Mouse (Mus musculus): ENCODE data around the gene Npepps.
"Not testable (repeated sequence)": the region's sequence is repeated elsewhere in the genome, so short reads cannot be mapped to it uniquely, and the experiment has no call there.

Npepps gene

GRCm38 (mm10) chr11:97229396-97229795 is 51.0 kb downstream of the Npepps start:
- DNase-seq: no peak

- DNase-seq: no peak
These were observed 51.5 kb downstream of the Npepps start for GRCm38 (mm10) chr11:97228985-97229384.

GRCm38 (mm10) chr11:97226131-97226530 is 54.3 kb downstream of the Npepps start:
- DNase-seq: no peak

- DNase-seq: no peak
These were observed 57.0 kb downstream of the Npepps start for GRCm38 (mm10) chr11:97223485-97223884.

GRCm38 (mm10) chr11:97221611-97222010 is 58.8 kb downstream of the Npepps start:
- DNase-seq: no peak

DNA sequence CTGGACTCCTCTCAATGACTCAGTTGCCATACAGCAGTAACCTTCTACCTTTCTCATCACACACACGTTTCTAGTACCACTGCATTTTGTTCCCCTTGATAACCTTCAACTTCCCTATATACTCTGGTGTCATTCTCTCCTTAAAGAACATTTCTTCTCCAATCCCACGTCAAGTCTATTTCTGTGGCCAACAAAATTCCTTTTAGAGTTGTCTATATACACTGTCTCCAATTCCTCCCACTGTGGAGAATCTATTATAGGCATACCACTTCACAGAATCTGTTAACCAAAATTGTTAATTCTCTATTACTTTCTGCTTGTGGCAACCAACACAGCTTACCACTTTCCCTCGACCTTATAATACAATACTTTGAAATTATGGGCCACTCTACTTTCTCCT is 60.2 kb downstream of the Npepps start:
- DNase-seq: no peak

DNA sequence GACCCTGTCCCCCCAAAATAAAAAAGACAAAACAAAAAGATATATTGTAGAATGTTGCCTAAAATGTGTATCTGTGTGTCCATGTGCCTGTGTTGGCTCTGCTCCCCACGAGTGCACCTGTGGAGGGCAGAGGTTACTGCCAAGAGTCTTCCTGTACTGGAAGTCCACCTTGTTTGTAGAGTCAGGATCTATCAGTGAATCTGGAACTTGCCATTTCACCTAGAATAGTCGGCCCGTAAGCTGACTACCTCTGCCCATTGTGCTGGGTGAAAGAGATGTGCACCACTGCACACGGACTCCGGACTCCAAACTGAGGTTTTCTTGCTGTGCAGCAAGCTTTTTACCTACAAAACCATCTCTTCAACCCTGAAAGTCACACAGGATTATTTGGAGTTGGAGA is 66.0 kb downstream of the Npepps start:
- no peak for DNase-seq

GRCm38 (mm10) chr11:97210728-97211400 is 69.6 kb downstream of the Npepps start:
- DNase-seq: no peak

- no peak for DNase-seq
These were observed 73.4 kb downstream of the Npepps start for GRCm38 (mm10) chr11:97207011-97207422.

GRCm38 (mm10) chr11:97199519-97199918 is 80.9 kb downstream of the Npepps start:
- DNase-seq: no peak

- DNase-seq: peak; percentile 72 to 74
These were observed 81.8 kb downstream of the Npepps start for GRCm38 (mm10) chr11:97198601-97199000.

- no peak for DNase-seq
These were observed 83.4 kb downstream of the Npepps start for GRCm38 (mm10) chr11:97197021-97197420.

DNA sequence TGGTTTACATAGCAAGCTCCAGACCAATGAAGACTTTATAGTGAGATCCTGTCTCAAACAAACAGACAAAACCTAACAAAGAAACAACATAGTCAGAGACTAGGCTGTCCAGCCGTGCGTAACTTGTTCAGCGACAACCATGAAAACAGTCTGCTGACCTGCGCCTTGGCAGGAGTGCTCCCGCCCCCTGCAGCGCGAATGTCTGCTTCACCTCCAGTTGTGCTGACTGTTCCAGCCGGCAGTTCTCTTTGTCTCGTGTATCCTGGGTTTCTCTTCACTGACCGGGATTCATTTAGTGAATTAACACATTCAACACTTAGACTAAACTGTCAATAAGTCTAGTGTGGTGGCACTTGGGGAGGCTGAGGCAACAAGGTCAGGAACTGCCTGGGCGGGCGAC is 83.9 kb downstream of the Npepps start:
- DNase-seq: peak; percentile 16 to 17

GRCm38 (mm10) chr11:97192621-97192951 is 87.9 kb downstream of the Npepps start:
- no peak for DNase-seq

DNA sequence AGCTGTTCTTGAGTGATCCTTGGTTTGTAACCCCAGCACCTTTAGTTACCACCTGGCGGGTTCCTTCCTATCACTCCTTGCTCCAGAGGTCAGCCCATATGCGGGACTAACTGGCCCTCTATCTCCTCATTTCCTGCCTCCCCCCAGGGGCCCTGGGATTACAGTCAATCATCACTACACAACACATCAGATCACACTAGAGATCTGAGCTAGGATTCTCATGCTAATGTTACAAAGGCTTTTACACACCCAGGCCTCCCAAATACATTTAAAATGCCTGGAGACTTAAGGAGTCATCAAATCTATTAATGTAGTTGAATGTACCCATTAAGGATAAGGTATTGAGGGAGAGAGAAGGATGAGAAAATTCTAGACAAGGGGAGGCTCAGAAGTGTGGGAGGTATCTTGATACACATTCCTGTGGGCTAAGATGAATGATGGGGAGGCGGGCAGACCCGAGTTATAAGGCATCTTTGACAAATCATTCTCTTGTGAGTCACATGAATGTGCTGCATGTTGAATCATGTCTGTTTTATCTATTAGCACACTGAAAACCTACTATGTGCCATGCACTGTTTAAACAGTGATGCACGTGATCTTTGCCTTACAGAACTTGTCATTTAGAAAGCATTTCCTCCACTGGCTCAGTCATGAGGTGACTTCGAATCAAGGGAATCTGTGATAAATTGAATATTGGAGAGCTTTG is 88.4 kb downstream of the Npepps start:
- no peak for DNase-seq

GRCm38 (mm10) chr11:97190992-97191391 is 89.4 kb downstream of the Npepps start:
- DNase-seq: no peak

DNA sequence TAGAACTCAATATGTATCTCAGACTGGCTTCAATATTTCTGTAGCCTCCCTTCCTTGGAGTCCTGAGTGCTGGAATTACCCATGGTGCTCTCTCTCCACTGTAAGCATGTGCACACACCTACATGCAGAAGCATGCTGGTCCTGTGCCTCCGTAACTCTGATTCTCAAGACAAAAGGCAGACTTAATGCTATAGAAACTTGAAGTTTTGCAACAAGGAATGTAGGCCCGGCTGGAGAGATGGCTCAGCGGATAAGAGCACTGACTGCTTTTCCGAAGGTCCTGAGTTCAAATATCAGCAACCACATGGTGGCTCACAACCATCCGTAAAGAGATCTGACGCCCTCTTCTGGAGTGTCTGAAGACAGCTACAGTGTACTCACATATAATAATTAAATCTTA is 90.8 kb downstream of the Npepps start:
- not testable (repeated sequence) for DNase-seq

DNA sequence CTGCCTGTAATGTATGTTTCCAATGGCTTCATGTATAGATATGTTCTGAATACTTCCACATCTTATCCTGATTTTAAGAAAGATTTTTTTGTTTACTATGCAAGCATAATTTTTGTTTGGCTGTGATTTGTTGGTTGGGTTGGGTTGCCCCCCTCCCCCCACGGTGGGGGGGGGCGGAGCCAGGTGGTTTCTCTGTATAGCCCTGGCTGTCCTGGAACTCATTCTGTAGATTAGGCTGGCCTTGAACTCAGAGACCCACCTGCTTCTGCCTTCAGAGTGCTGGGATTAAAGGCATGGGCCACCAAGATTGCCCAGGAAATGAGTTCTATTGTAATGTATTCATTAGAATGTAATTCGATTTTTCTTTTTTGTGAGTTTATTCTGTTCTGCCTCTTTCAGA is 91.2 kb downstream of the Npepps start:
- DNase-seq: peak in 1 of 2 experiments; percentile 9

DNA sequence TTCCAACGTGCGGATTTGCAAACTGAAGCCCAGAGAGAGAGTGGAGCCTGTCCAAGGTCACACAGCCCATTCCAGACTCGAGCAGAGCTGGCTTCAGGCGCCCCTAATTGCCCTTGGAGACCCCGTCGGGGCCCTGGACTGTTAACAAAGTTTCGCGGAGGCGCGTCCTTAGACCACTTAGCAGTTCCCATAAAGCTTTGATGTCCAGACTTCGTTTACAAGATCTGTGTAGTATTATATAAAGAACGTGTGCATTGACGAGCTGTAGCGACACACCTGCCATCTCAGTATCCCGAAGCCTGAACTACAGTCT is 91.8 kb downstream of the Npepps start:
- DNase-seq: no peak

DNA sequence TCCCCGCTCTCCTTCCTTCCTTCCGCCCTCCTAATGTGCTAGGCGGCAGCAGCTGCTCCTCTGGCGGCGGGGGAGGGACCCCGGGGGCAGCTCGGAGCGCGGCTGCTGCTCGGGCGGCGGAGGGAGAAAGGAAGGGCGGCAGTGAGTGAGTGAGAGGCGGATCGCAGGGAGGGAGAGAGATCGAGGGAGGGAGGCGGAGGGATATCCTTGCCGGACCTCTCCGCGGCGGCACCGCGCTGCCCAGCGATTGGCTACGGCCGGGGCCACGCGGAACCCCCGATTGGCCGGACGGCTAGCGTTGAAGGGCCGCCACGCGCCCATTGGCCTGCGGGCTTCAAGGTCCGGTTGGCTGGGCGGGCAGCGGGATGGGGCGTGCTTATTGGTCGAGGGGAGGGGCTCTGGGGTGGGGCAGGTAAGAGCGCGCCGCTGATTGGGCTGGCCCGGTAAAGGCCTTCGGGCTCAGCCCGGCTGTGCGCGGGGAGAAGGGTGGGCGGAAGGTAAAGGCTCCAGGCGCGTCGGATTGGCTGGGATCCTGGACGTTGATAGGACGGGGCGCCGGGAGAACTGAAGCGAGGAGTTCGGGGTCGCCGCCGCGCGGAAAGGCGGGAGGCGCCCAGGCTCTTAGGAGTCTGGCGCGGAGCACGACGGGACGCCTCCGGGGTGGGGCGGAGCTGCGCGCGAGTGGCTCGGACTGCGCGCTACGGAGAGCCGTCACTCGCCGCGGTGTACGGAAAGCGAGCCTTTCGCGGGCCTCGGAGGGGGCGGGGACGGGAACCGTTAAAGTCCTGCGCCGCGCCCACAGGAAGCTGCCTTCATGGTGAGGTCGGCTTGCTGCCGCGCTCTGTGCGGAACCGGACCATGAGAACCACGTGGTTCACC is 92.4 kb downstream of the Npepps start, which contains the start of gene Kpnb1:
Gene Kpnb1 (minus strand): TSS at position 118 of the 879 bp plus-strand sequence.
- DNase-seq: peak; percentile 98 to 99

GRCm38 (mm10) chr11:97186947-97187763 is 93.3 kb downstream of the Npepps start:
- peak; percentile 98 to 99 for DNase-seq

- DNase-seq: no peak
These were observed 94.5 kb downstream of the Npepps start for GRCm38 (mm10) chr11:97185704-97186614.
